Mouse (Mus musculus): ENCODE measurements around the gene Cct3.

Cct3 gene

GRCm38 (mm10) chr3:88339006-88339405, 42.1 kb downstream of the Cct3 start:
- TF ChIP-seq CTCF (conservative IDR thresholded peaks at IDR 0.05; ENCODE audit: low read length) (no peak), POU5F1 (IDR thresholded peaks at IDR 0.05; ENCODE audit: borderline replicate concordance, low read length) (no peak), NANOG (IDR thresholded peaks at IDR 0.05; ENCODE audit: borderline replicate concordance, low read length) (no peak)

GRCm38 (mm10) chr3:88350732-88351131, 53.8 kb downstream of the Cct3 start:
- peaks cover 6% of the 10 kb centered on the region; the same call in 1 of the 2 replicates for H3K4me1 ChIP-seq (replicated peaks; ENCODE audit: low read depth, low read length)
- no peaks in the 10 kb centered on the region for H3K27me3 ChIP-seq (ENCODE audit: insufficient read depth, low read length)
- H3K4me3 ChIP-seq (replicated peaks; ENCODE audit: low read length), result no peak overlapping the region
- H3K9me3 ChIP-seq (ENCODE audit: low read length), result no peaks in the 10 kb centered on the region
- peaks cover 100% of the 10 kb centered on the region for H3K36me3 ChIP-seq (ENCODE audit: insufficient read depth, low read length)
- TF ChIP-seq NANOG (IDR thresholded peaks at IDR 0.05; ENCODE audit: borderline replicate concordance, low read length) (no peak), POU5F1 (IDR thresholded peaks at IDR 0.05; ENCODE audit: borderline replicate concordance, low read length) (no peak), CTCF (conservative IDR thresholded peaks at IDR 0.05; ENCODE audit: low read length) (no peak)

More at GRCm38 (mm10) chr3:88339006-88339405, 42.1 kb downstream of the Cct3 start:
- Histone ChIP-seq H3K4me3 (replicated peaks; ENCODE audit: low read length) (no peak overlapping the region; the same call in 1 of the 2 replicates), H3K36me3 (ENCODE audit: insufficient read depth, low read length) (peaks cover 68% of the 10 kb centered on the region), H3K9me3 (ENCODE audit: low read length) (no peaks in the 10 kb centered on the region), H3K27me3 (ENCODE audit: insufficient read depth, low read length) (no peaks in the 10 kb centered on the region), H3K4me1 (replicated peaks; ENCODE audit: low read depth, low read length) (peaks cover 58% of the 10 kb centered on the region)

- no peaks in the 10 kb centered on the region for H3K27me3 ChIP-seq (ENCODE audit: insufficient read depth, low read length)
Observed at GRCm38 (mm10) chr3:88352907-88353306, 56.0 kb downstream of the Cct3 start.

GRCm38 (mm10) chr3:88354396-88355165, 57.7 kb downstream of the Cct3 start:
- TF ChIP-seq NANOG (IDR thresholded peaks at IDR 0.05; ENCODE audit: borderline replicate concordance, low read length) (no peak), CTCF (conservative IDR thresholded peaks at IDR 0.05; ENCODE audit: low read length) (no peak), POU5F1 (IDR thresholded peaks at IDR 0.05; ENCODE audit: borderline replicate concordance, low read length) (no peak)
- Histone ChIP-seq H3K27me3 (ENCODE audit: insufficient read depth, low read length) (no peaks in the 10 kb centered on the region), H3K4me1 (replicated peaks; ENCODE audit: low read depth, low read length) (peaks cover 34% of the 10 kb centered on the region), H3K9me3 (ENCODE audit: low read length) (no peaks in the 10 kb centered on the region), H3K4me3 (replicated peaks; ENCODE audit: low read length) (no peak overlapping the region), H3K36me3 (ENCODE audit: insufficient read depth, low read length) (peaks cover 100% of the 10 kb centered on the region)

More at GRCm38 (mm10) chr3:88352907-88353306, 56.0 kb downstream of the Cct3 start:
- peaks cover 17% of the 10 kb centered on the region for H3K4me1 ChIP-seq (replicated peaks; ENCODE audit: low read depth, low read length)
- no peaks in the 10 kb centered on the region for H3K9me3 ChIP-seq (ENCODE audit: low read length)
- TF ChIP-seq CTCF (conservative IDR thresholded peaks at IDR 0.05; ENCODE audit: low read length), result no peak
- no peak for TF ChIP-seq NANOG (IDR thresholded peaks at IDR 0.05; ENCODE audit: borderline replicate concordance, low read length)
- TF ChIP-seq POU5F1 (IDR thresholded peaks at IDR 0.05; ENCODE audit: borderline replicate concordance, low read length), result no peak
- H3K4me3 ChIP-seq (replicated peaks; ENCODE audit: low read length), result no peak overlapping the region
- H3K36me3 ChIP-seq (ENCODE audit: insufficient read depth, low read length), result peaks cover 100% of the 10 kb centered on the region

GRCm38 (mm10) chr3:88359584-88359983, 62.7 kb downstream of the Cct3 start:
- no peak overlapping the region for H3K4me3 ChIP-seq (replicated peaks; ENCODE audit: low read length)
- H3K4me1 ChIP-seq (replicated peaks; ENCODE audit: low read depth, low read length), result peaks cover 68% of the 10 kb centered on the region
- peaks cover 2% of the 10 kb centered on the region for H3K27me3 ChIP-seq (ENCODE audit: insufficient read depth, low read length)
- peaks cover 92% of the 10 kb centered on the region for H3K36me3 ChIP-seq (ENCODE audit: insufficient read depth, low read length)
- TF ChIP-seq POU5F1 (IDR thresholded peaks at IDR 0.05; ENCODE audit: borderline replicate concordance, low read length), result no peak
- no peak for TF ChIP-seq NANOG (IDR thresholded peaks at IDR 0.05; ENCODE audit: borderline replicate concordance, low read length)
- TF ChIP-seq CTCF (conservative IDR thresholded peaks at IDR 0.05; ENCODE audit: low read length), result no peak
- no peaks in the 10 kb centered on the region for H3K9me3 ChIP-seq (ENCODE audit: low read length)

- Histone ChIP-seq H3K9me3 (ENCODE audit: low read length) (no peaks in the 10 kb centered on the region), H3K4me1 (replicated peaks; ENCODE audit: low read depth, low read length) (peaks cover 72% of the 10 kb centered on the region), H3K36me3 (ENCODE audit: insufficient read depth, low read length) (peaks cover 88% of the 10 kb centered on the region), H3K27me3 (ENCODE audit: insufficient read depth, low read length) (peaks cover 6% of the 10 kb centered on the region), H3K4me3 (replicated peaks; ENCODE audit: low read length) (no peak overlapping the region)
- TF ChIP-seq NANOG (IDR thresholded peaks at IDR 0.05; ENCODE audit: borderline replicate concordance, low read length), result no peak
- TF ChIP-seq CTCF (conservative IDR thresholded peaks at IDR 0.05; ENCODE audit: low read length), result no peak
- no peak for TF ChIP-seq POU5F1 (IDR thresholded peaks at IDR 0.05; ENCODE audit: borderline replicate concordance, low read length)
Observed at GRCm38 (mm10) chr3:88359989-88360388, 63.1 kb downstream of the Cct3 start.

GRCm38 (mm10) chr3:88361096-88361495, 64.2 kb downstream of the Cct3 start:
- H3K4me1 ChIP-seq (replicated peaks; ENCODE audit: low read depth, low read length), result peaks cover 83% of the 10 kb centered on the region
- H3K27me3 ChIP-seq (ENCODE audit: insufficient read depth, low read length), result peaks cover 17% of the 10 kb centered on the region
- no peaks in the 10 kb centered on the region for H3K9me3 ChIP-seq (ENCODE audit: low read length)
- TF ChIP-seq CTCF (conservative IDR thresholded peaks at IDR 0.05; ENCODE audit: low read length), result no peak
- TF ChIP-seq POU5F1 (IDR thresholded peaks at IDR 0.05; ENCODE audit: borderline replicate concordance, low read length), result no peak
- no peak for TF ChIP-seq NANOG (IDR thresholded peaks at IDR 0.05; ENCODE audit: borderline replicate concordance, low read length)
- H3K36me3 ChIP-seq (ENCODE audit: insufficient read depth, low read length), result peaks cover 77% of the 10 kb centered on the region
- no peak overlapping the region for H3K4me3 ChIP-seq (replicated peaks; ENCODE audit: low read length)

- Histone ChIP-seq H3K4me3 (replicated peaks; ENCODE audit: low read length) (no peak overlapping the region), H3K9me3 (ENCODE audit: low read length) (no peaks in the 10 kb centered on the region), H3K4me1 (replicated peaks; ENCODE audit: low read depth, low read length) (peaks cover 83% of the 10 kb centered on the region), H3K36me3 (ENCODE audit: insufficient read depth, low read length) (peaks cover 70% of the 10 kb centered on the region), H3K27me3 (ENCODE audit: insufficient read depth, low read length) (peaks cover 19% of the 10 kb centered on the region)
- TF ChIP-seq NANOG (IDR thresholded peaks at IDR 0.05; ENCODE audit: borderline replicate concordance, low read length), result no peak
- no peak for TF ChIP-seq CTCF (conservative IDR thresholded peaks at IDR 0.05; ENCODE audit: low read length)
- no peak for TF ChIP-seq POU5F1 (IDR thresholded peaks at IDR 0.05; ENCODE audit: borderline replicate concordance, low read length)
Observed at GRCm38 (mm10) chr3:88361612-88362313, 64.8 kb downstream of the Cct3 start.

Data from E14TG2a.4 (cell line).